ENCODE assay signal across 19 mouse cellular contexts in genomic region chr9:40195981-40196380, GRCm38 (mm10). TPM values are rescaled to one million over a fixed set of nuclear protein-coding genes. Genes with fewer than 3 reads are reported as not detected.
DNase-seq lines count a peak whose midpoint lies in the region; ATAC-seq and TF ChIP-seq lines count a peak whose summit lies in the region.
"Had no signal": no experiment of that assay in that cellular context is flagged by ENCODE, and none has a peak within 500 bp of the region (broad histone marks: within the 10 kb centered on the region; RNA-seq: fewer than 3 reads in every experiment).

No protein-coding gene starts in this region.

- no peaks in the 10 kb centered on the region for H3K36me3 ChIP-seq in kidney, embryonic 16.5 days (ENCODE audit: insufficient read depth, low read length)
- no peaks in the 10 kb centered on the region for H3K36me3 ChIP-seq in forebrain, embryonic 13.5 days (ENCODE audit: poor library complexity, severe bottlenecking)
- H3K36me3 ChIP-seq: embryonic facial prominence, embryonic 12.5 days had no signal

- no peaks in the 10 kb centered on the region for H3K27me3 ChIP-seq in kidney, embryonic 16.5 days (ENCODE audit: insufficient read depth, low read length)
- H3K27me3 ChIP-seq in forebrain, embryonic 13.5 days = no peaks in the 10 kb centered on the region
- H3K27me3 ChIP-seq: embryonic facial prominence, embryonic 12.5 days; kidney, embryonic 15.5 days had no signal

- intact Hi-C loops in gastrocnemius, adult 2 months (cut with DNase I) = no loop called here

- H3K4me3 ChIP-seq in gastrocnemius, adult 2 months = no peak overlapping the region
- H3K4me3 ChIP-seq in kidney, embryonic 16.5 days (ENCODE audit: low read length) = no peak overlapping the region
- H3K4me3 ChIP-seq in forebrain, embryonic 13.5 days = no peak overlapping the region
- H3K4me3 ChIP-seq: embryonic facial prominence, embryonic 12.5 days; kidney, embryonic 15.5 days had no signal

- no peaks in the 10 kb centered on the region for H3K9me3 ChIP-seq in kidney, embryonic 16.5 days (ENCODE audit: low read length)
- H3K9me3 ChIP-seq in forebrain, embryonic 13.5 days (replicated peaks) = no peaks in the 10 kb centered on the region
- H3K9me3 ChIP-seq: embryonic facial prominence, embryonic 12.5 days; kidney, embryonic 15.5 days had no signal

- no peak for TF ChIP-seq CTCF in gastrocnemius, adult 2 months (IDR thresholded peaks at IDR 0.05)

- WGBS in kidney, embryonic 16.5 days = 93% methylated on average over 3 of the region's 3 CpGs
- 97% methylated on average over 3 of the region's 3 CpGs for WGBS in forebrain, embryonic 13.5 days

- peak; percentile 37 for DNase-seq in gastrocnemius, adult 2 months
- DNase-seq in gastrocnemius, postnatal 25 days = no peak
- DNase-seq in 3T3-L1 (ENCODE audit: low read depth, low spot score) = peak; percentile 82
- peak; percentile 51 for DNase-seq in adrenal gland, postnatal 25 days
- peak; percentile 16 for DNase-seq in lung, postnatal 14 days
- DNase-seq in testis, postnatal 10 days (ENCODE audit: low spot score) = no peak
- DNase-seq: cerebellum, adult 9-10 months; forebrain, postnatal 0 days; layer of hippocampus, postnatal 36 days; right cerebral cortex, postnatal 25 days had no signal

- ATAC-seq in kidney, embryonic 16.5 days (ENCODE audit: low FRiP score, low TSS enrichment) = no peak
- no peak for ATAC-seq in forebrain, embryonic 13.5 days
- ATAC-seq: forebrain, postnatal 0 days had no signal

- H3K27ac ChIP-seq in gastrocnemius, adult 2 months = no peak overlapping the region
- no peak overlapping the region for H3K27ac ChIP-seq in kidney, embryonic 16.5 days (ENCODE audit: low read length)
- H3K27ac ChIP-seq in forebrain, embryonic 13.5 days = no peak overlapping the region
- H3K27ac ChIP-seq: embryonic facial prominence, embryonic 12.5 days; hindbrain, embryonic 14.5 days; kidney, embryonic 15.5 days had no signal

- peaks cover 19% of the 10 kb centered on the region for H3K4me1 ChIP-seq in kidney, embryonic 16.5 days (ENCODE audit: insufficient read depth, low read length)
- peaks cover 20% of the 10 kb centered on the region for H3K4me1 ChIP-seq in forebrain, embryonic 13.5 days

- H3K4me2 ChIP-seq in kidney, embryonic 16.5 days (replicated peaks; ENCODE audit: low read depth, low read length) = no peak overlapping the region
- H3K4me2 ChIP-seq in forebrain, embryonic 13.5 days = no peak overlapping the region
- H3K4me2 ChIP-seq: embryonic facial prominence, embryonic 12.5 days; hindbrain, embryonic 14.5 days; kidney, embryonic 15.5 days had no signal

- H3K9ac ChIP-seq in kidney, embryonic 16.5 days (replicated peaks; ENCODE audit: low read length) = no peak overlapping the region
- no peak overlapping the region for H3K9ac ChIP-seq in forebrain, embryonic 13.5 days
- H3K9ac ChIP-seq: embryonic facial prominence, embryonic 12.5 days; forebrain, postnatal 0 days; hindbrain, embryonic 14.5 days; kidney, embryonic 15.5 days had no signal

RNA-seq across cellular contexts. Expression of gene Zfp202, which starts 3.9 kb away (rescaled TPM):
- 1 to 10 TPM; 1.4 to 1.8 TPM for total RNA-seq in gastrocnemius, adult 2 months (2021)
- 1 to 10 TPM; 1.3 to 1.4 TPM for total RNA-seq in gastrocnemius, postnatal 25 days (2021)
- 6.4 and 6.6 TPM in 2 replicates for total RNA-seq in adrenal gland, postnatal 25 days (2021)
- polyA plus RNA-seq in kidney, embryonic 16.5 days (2015; fragmentation: Nextera tagmentation; extraction: Ambion mirVana) = 7.3 and 7.8 TPM in 2 replicates
- polyA plus RNA-seq in forebrain, embryonic 13.5 days (2015; fragmentation: Nextera tagmentation; extraction: Ambion mirVana) = 6.8 and 8.4 TPM in 2 replicates

RNA-seq across cellular contexts. Expression of gene Olfr986, which starts 15.3 kb away (rescaled TPM):
- not detected for total RNA-seq in gastrocnemius, adult 2 months (2021)
- total RNA-seq in gastrocnemius, postnatal 25 days (2021) = not detected
- total RNA-seq in adrenal gland, postnatal 25 days (2021) = not detected in 2 replicates
- not detected in 2 replicates for polyA plus RNA-seq in kidney, embryonic 16.5 days (2015; fragmentation: Nextera tagmentation; extraction: Ambion mirVana)
- polyA plus RNA-seq in forebrain, embryonic 13.5 days (2015; fragmentation: Nextera tagmentation; extraction: Ambion mirVana) = 0.05 TPM in 1 of 2 replicates, not detected in the other
- total RNA-seq: forebrain, postnatal 0 days; layer of hippocampus, postnatal 36 days had no signal
- polyA plus RNA-seq: brain, embryonic 14.5 days; forebrain, postnatal 0 days; gonadal fat pad, adult 2 months; hindbrain, embryonic 14.5 days; kidney, embryonic 15.5 days; limb, embryonic 14.5 days; stomach, embryonic 16.5 days had no signal

RNA-seq across cellular contexts. Expression of gene Tmem225, which starts 48.1 kb away (rescaled TPM):
- total RNA-seq in gastrocnemius, adult 2 months (2021) = not detected
- total RNA-seq in gastrocnemius, postnatal 25 days (2021) = not detected
- not detected in 2 replicates for total RNA-seq in adrenal gland, postnatal 25 days (2021)
- not detected in 2 replicates for polyA plus RNA-seq in kidney, embryonic 16.5 days (2015; fragmentation: Nextera tagmentation; extraction: Ambion mirVana)
- polyA plus RNA-seq in forebrain, embryonic 13.5 days (2015; fragmentation: Nextera tagmentation; extraction: Ambion mirVana) = not detected in 2 replicates
- total RNA-seq: forebrain, postnatal 0 days; layer of hippocampus, postnatal 36 days had no signal
- polyA plus RNA-seq: brain, embryonic 14.5 days; embryonic facial prominence, embryonic 12.5 days; forebrain, postnatal 0 days; gonadal fat pad, adult 2 months; hindbrain, embryonic 14.5 days; kidney, embryonic 15.5 days; limb, embryonic 14.5 days; stomach, embryonic 16.5 days had no signal

Comparison
In these comparisons a context has a peak if more than half of its experiments do, and no peak if none do; other contexts are left out.
1. DNase-seq: peak in gastrocnemius, adult 2 months (single experiment), 3T3-L1 (single experiment), adrenal gland, postnatal 25 days (single experiment) and lung, postnatal 14 days (single experiment); none in gastrocnemius, postnatal 25 days (single experiment) and testis, postnatal 10 days (single experiment).